Mouse (Mus musculus): ENCODE data around the gene Pigp.

The Pigp gene

GRCm38 (mm10) chr16:94317752-94318151 lies 53.9 kb downstream of the Pigp start:
- no peak for DNase-seq (ENCODE audit: low read depth)

- peak; percentile 36 for DNase-seq (ENCODE audit: low read depth)
Measured at GRCm38 (mm10) chr16:94315215-94315614, 56.4 kb downstream of the Pigp start.

DNA sequence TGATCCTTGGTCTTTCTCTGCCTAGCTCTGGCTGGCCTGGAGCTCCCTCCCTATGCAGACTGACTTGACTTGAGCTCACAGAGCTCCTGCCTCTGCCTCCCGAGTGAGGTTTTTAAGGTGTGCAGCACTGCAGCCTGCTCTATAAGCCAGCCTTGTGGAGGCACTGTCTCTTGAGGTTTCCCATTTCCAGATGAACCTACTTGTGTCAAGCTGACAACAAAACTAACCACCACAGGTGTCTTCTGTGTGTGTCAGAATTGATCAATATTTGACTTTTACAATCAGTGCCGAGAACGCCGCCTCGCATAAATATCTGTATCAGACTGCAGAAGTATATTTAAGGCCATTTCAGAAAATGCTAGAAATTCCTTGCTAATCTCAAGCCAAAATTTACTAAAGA lies 57.0 kb downstream of the Pigp start:
- no peak for DNase-seq (ENCODE audit: low read depth)

DNA sequence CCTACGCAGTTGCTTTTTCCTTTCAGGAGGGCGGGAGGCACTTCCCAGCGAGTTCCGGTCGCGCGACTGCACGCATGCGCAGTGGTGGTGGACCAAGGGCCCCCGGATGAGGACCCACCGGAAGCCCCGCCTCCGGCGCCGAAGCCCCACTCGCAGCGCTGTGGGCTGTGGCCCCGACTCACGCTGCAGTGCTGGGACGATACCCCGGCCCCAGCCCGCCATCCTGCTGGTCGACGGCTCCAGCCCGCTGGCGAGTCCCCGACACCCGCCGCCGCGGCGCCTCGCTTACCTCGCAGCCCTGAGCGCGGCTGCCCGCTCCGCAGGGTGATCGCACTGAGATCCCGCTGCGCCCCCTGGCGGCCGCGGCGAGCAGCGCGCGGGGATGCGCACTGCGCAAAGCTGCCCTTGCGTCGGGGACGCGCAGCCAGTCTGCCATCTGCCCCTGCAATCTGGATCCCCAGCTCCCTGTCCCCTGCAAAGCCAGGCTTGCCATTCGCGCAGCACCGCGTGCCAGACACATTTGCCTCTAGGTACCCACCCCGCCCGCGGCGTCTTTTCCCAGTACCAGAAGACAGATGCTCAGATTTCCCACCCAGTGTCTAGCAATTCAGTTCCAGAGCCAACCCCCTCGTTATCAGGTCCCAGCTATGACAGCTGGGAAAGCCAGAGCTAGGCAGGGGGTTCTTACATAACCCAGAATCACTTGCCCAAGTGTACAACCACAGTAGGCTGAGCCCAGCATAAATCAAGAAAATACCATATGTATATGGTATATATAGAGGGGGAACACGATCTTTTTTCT lies 58.2 kb downstream of the Pigp start, which contains the start of gene Hlcs:
Hlcs (minus strand) TSS at position 343 of the 802 bp plus-strand sequence.
- peak; percentile 99 for DNase-seq (ENCODE audit: low read depth)

DNA sequence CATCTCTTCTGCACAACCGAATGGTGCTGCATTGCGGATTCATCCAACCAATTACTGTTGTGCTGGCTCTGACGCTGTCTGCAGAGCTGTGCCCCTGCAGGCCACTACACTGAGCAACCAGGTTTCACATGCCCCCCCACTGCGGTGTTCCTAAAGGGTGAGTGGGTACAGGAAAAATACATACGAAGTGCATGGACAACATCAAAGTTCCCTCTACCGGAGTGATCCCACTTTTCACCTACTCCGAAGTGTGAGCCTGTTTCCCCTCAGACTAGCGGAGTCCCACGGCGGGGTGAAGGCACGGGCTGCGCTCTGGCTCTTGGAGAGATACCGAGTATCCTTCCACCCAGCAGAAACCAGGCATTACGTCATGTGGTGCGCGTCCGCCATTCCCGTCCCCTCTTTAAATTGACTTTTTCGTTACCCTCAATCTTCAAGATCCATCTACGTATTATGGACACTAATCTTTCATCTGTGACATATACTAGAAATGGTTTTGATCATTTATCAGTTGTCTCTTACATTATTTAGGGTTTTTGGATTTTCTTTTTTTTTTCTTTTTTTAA lies 58.9 kb downstream of the Pigp start:
- peak; percentile 95 for DNase-seq (ENCODE audit: low read depth)

DNA sequence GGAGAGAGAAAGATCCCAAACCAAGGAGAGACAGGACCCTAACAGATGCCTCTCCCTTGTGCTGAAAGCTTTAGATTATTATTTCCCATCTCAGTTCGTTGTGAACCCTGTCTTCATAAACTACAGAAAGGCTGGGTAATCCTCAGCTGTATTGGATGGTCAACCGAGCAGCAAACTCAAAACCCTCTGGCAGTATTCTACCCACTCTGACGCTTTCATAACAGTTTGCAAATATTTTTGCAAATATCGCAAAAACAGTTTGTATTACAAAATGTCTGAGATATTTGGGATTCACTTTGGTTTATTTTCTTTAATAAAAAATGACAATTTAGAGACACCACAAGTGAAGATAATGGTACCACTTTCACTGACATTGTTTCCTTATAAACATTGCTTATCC lies 59.7 kb downstream of the Pigp start:
- DNase-seq (ENCODE audit: low read depth), result no peak

DNA sequence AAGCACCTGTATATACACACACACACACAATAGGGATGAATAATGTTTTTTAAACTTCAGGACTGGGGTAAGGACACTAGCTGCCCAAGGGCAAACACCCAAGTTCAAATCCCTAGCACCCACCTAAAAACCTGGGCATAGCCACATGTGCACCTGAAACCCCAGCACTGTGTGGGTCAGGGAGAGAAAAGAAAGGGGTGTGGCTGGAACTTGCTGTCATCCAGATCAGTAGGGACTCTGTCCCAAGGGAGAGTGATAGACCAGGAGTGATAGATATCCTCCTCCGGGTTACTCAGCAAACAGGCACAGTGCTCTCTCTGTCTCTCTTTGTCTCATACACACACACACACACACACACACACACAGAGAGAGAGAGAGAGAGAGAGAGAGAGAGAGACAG lies 60.2 kb downstream of the Pigp start:
- DNase-seq (ENCODE audit: low read depth), result no peak

GRCm38 (mm10) chr16:94309025-94309424 lies 62.6 kb downstream of the Pigp start:
- no peak for DNase-seq (ENCODE audit: low read depth)
